Mouse (Mus musculus): ENCODE measurements at regions not wholly inside any gene's neighbourhood (a gene's known extent, or its start where the extent isn't known, plus 50 kb on each side); places are given as distances from the start of the nearest gene placed in this dataset.

- H3K4me1 ChIP-seq, result peaks cover 3% of the 10 kb centered on the region; the same call in 1 of the 2 replicates
- H3K4me2 ChIP-seq (replicated peaks), result no peak overlapping the region
- no peak overlapping the region for H3K9ac ChIP-seq
- H3K9me3 ChIP-seq, result no peaks in the 10 kb centered on the region
- H3K36me3 ChIP-seq, result no peaks in the 10 kb centered on the region
- no peak for ATAC-seq (ENCODE audit: low FRiP score, low read depth)
- H3K27ac ChIP-seq, result no peak overlapping the region
- no peak overlapping the region for H3K4me3 ChIP-seq
- no peaks in the 10 kb centered on the region for H3K27me3 ChIP-seq
- WGBS, result 71% methylated on average over 3 of the region's 3 CpGs
Observed at GRCm38 (mm10) chr2:106318695-106319266, 315.4 kb upstream of the Dnajc24 start.

- H3K27me3 ChIP-seq, result no peaks in the 10 kb centered on the region
- WGBS, result 74% methylated on average over 6 of the region's 6 CpGs
- no peaks in the 10 kb centered on the region for H3K4me1 ChIP-seq
- H3K4me2 ChIP-seq (replicated peaks), result no peak overlapping the region
- no peak overlapping the region for H3K9ac ChIP-seq
- ATAC-seq (ENCODE audit: low FRiP score, low read depth), result no peak
- no peak overlapping the region for H3K27ac ChIP-seq
- no peaks in the 10 kb centered on the region for H3K36me3 ChIP-seq
- H3K4me3 ChIP-seq, result no peak overlapping the region
- no peaks in the 10 kb centered on the region for H3K9me3 ChIP-seq
Observed at GRCm38 (mm10) chr2:106346781-106347180, 343.4 kb upstream of the Dnajc24 start.

- H3K9ac ChIP-seq, result no peak overlapping the region
- H3K27me3 ChIP-seq, result no peaks in the 10 kb centered on the region
- 77% methylated on average over 7 of the region's 7 CpGs for WGBS
- H3K4me2 ChIP-seq (replicated peaks), result no peak overlapping the region
- no peak overlapping the region for H3K27ac ChIP-seq
- no peaks in the 10 kb centered on the region for H3K9me3 ChIP-seq
- no peak overlapping the region for H3K4me3 ChIP-seq
- no peak for ATAC-seq (ENCODE audit: low FRiP score, low read depth)
- H3K4me1 ChIP-seq, result no peaks in the 10 kb centered on the region
- no peaks in the 10 kb centered on the region for H3K36me3 ChIP-seq
Observed at GRCm38 (mm10) chr2:106347249-106347648, 343.9 kb upstream of the Dnajc24 start.

DNA sequence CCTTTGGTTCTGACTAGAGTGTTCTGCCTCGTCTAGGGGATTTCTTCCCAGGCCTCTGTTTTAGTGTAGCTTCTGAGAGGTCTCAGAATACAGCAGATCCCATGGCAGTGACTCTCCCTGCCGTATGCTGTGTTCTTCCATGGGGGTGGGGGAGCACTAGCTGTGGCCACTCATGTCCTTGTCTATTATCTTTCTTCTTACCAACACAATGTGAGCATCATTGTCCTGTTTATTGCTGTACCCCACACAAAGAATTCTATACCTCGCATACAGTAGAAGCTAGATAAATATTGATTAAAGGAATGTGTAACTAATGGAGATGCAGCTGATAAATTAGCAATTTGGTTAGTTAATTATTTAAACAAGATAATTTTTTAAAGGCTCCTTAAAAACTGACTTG lies 337.5 kb upstream of the Mpped2 start:
- Histone ChIP-seq H3K9ac (no peak overlapping the region), H3K4me2 (replicated peaks) (no peak overlapping the region), H3K4me3 (no peak overlapping the region), H3K27ac (no peak overlapping the region), H3K36me3 (no peaks in the 10 kb centered on the region), H3K27me3 (no peaks in the 10 kb centered on the region), H3K9me3 (no peaks in the 10 kb centered on the region), H3K4me1 (peaks cover 18% of the 10 kb centered on the region)
- peak; percentile 55 for ATAC-seq (ENCODE audit: low FRiP score, low read depth)
- 71% methylated on average over 3 of the region's 3 CpGs for WGBS

GRCm38 (mm10) chr2:106355984-106356547 lies 337.0 kb upstream of the Mpped2 start:
- ATAC-seq (ENCODE audit: low FRiP score, low read depth), result peak; percentile 95

DNA sequence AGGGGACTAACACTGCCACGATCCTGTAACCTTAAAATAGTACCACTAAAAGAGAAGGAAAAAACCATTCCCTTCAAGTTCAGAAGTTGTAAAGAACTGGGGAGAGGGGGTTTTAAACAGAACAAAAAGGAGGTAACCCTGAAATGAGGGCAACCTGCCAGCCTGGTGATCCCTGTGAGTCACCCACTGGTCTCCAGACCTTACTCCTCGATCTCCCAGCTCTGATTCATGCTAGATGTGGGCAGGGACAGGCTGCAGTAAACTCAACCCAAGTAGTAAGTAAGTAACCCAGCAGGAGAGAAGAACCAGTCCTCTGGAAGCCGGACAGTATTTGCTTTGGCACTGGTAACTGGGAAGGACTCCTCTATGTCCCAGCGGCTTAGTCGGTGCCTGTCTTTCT lies 324.4 kb upstream of the Mpped2 start:
- Histone ChIP-seq H3K9ac (no peak overlapping the region), H3K4me2 (replicated peaks) (no peak overlapping the region), H3K4me3 (no peak overlapping the region), H3K27ac (no peak overlapping the region), H3K9me3 (no peaks in the 10 kb centered on the region), H3K27me3 (no peaks in the 10 kb centered on the region), H3K36me3 (no peaks in the 10 kb centered on the region), H3K4me1 (no peaks in the 10 kb centered on the region)
- WGBS, result 77% methylated on average over 5 of the region's 5 CpGs
- no peak for ATAC-seq (ENCODE audit: low FRiP score, low read depth)

More at GRCm38 (mm10) chr2:106355984-106356547, 337.0 kb upstream of the Mpped2 start:
- H3K4me1 ChIP-seq, result peaks cover 18% of the 10 kb centered on the region
- H3K4me2 ChIP-seq (replicated peaks), result no peak overlapping the region
- H3K9me3 ChIP-seq, result no peaks in the 10 kb centered on the region
- no peaks in the 10 kb centered on the region for H3K27me3 ChIP-seq
- 29% methylated on average over 5 of the region's 5 CpGs for WGBS
- no peaks in the 10 kb centered on the region for H3K36me3 ChIP-seq
- H3K9ac ChIP-seq, result no peak overlapping the region
- no peak overlapping the region for H3K4me3 ChIP-seq
- H3K27ac ChIP-seq, result no peak overlapping the region; the same call in 1 of the 2 replicates

- Histone ChIP-seq H3K27ac (no peak overlapping the region), H3K27me3 (no peaks in the 10 kb centered on the region), H3K4me2 (replicated peaks) (peak overlapping the region; percentile 16; the same call in 1 of the 2 replicates), H3K9me3 (no peaks in the 10 kb centered on the region), H3K4me1 (peaks cover 15% of the 10 kb centered on the region), H3K9ac (no peak overlapping the region), H3K36me3 (no peaks in the 10 kb centered on the region), H3K4me3 (no peak overlapping the region)
- ATAC-seq (ENCODE audit: low FRiP score, low read depth), result peak; percentile 64; the same call in 1 of the 2 replicates
- WGBS, result 46% methylated on average over 14 of the region's 14 CpGs
Observed at GRCm38 (mm10) chr2:106383415-106384285, 309.4 kb upstream of the Mpped2 start.

- no peak overlapping the region for H3K27ac ChIP-seq
- no peaks in the 10 kb centered on the region for H3K9me3 ChIP-seq
- no peaks in the 10 kb centered on the region for H3K36me3 ChIP-seq
- H3K9ac ChIP-seq, result no peak overlapping the region
- peaks cover 15% of the 10 kb centered on the region for H3K4me1 ChIP-seq
- no peak overlapping the region for H3K4me2 ChIP-seq (replicated peaks)
- no peak for ATAC-seq (ENCODE audit: low FRiP score, low read depth)
- H3K4me3 ChIP-seq, result no peak overlapping the region
- H3K27me3 ChIP-seq, result no peaks in the 10 kb centered on the region
- 80% methylated on average over 5 of the region's 5 CpGs for WGBS
Observed at GRCm38 (mm10) chr2:106384286-106384595, 308.8 kb upstream of the Mpped2 start.

GRCm38 (mm10) chr2:106384842-106385241 lies 308.2 kb upstream of the Mpped2 start:
- ATAC-seq (ENCODE audit: low FRiP score, low read depth), result no peak
- Histone ChIP-seq H3K4me1 (peaks cover 15% of the 10 kb centered on the region), H3K4me3 (no peak overlapping the region), H3K9ac (no peak overlapping the region), H3K4me2 (replicated peaks) (no peak overlapping the region), H3K27ac (no peak overlapping the region), H3K27me3 (no peaks in the 10 kb centered on the region), H3K36me3 (no peaks in the 10 kb centered on the region), H3K9me3 (no peaks in the 10 kb centered on the region)
- WGBS, result 72% methylated on average over 3 of the region's 3 CpGs

GRCm38 (mm10) chr2:106412158-106412557 lies 280.9 kb upstream of the Mpped2 start:
- no peaks in the 10 kb centered on the region; the same call in 1 of the 2 replicates for H3K4me1 ChIP-seq
- H3K36me3 ChIP-seq, result no peaks in the 10 kb centered on the region
- ATAC-seq (ENCODE audit: low FRiP score, low read depth), result no peak
- no peaks in the 10 kb centered on the region for H3K27me3 ChIP-seq
- H3K9me3 ChIP-seq, result no peaks in the 10 kb centered on the region
- H3K9ac ChIP-seq, result no peak overlapping the region
- H3K4me2 ChIP-seq (replicated peaks), result no peak overlapping the region
- WGBS, result 59% methylated on average over 6 of the region's 6 CpGs
- no peak overlapping the region for H3K27ac ChIP-seq
- no peak overlapping the region for H3K4me3 ChIP-seq

DNA sequence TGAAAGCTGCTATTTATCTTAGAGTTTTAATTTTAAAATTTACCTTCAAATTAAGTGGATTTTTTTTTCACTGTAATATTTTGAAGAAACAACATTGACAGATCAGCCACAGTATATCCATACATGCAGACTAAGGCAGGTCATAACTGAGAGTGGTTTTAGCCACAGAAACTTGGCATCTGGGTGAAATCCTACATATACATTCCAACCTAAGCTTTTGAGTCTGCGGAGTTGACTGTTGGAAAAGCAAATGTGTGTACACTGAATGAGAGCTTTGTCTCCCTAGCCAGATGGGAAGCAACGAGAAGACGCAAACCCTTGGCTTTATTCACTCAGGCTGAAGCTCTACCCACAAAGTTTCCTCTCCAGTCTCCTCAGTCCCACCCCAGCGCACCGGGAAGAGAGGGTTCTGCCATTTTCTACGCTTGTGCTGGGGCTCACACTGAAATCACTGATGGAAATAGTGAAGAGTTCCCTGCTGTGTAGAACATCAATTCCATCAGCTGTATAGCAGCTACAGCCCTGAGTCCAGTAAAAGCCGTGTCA lies 277.5 kb upstream of the Mpped2 start:
- 61% methylated on average over 7 of the region's 7 CpGs for WGBS
- H3K4me2 ChIP-seq (replicated peaks), result no peak overlapping the region
- ATAC-seq (ENCODE audit: low FRiP score, low read depth), result peak; percentile 48; the same call in 1 of the 2 replicates
- no peak overlapping the region for H3K9ac ChIP-seq
- no peaks in the 10 kb centered on the region for H3K9me3 ChIP-seq
- peak overlapping the region; percentile 6; the same call in 1 of the 2 replicates for H3K27ac ChIP-seq
- no peaks in the 10 kb centered on the region for H3K27me3 ChIP-seq
- no peak overlapping the region for H3K4me3 ChIP-seq
- no peaks in the 10 kb centered on the region; the same call in 1 of the 2 replicates for H3K4me1 ChIP-seq
- no peaks in the 10 kb centered on the region for H3K36me3 ChIP-seq

DNA sequence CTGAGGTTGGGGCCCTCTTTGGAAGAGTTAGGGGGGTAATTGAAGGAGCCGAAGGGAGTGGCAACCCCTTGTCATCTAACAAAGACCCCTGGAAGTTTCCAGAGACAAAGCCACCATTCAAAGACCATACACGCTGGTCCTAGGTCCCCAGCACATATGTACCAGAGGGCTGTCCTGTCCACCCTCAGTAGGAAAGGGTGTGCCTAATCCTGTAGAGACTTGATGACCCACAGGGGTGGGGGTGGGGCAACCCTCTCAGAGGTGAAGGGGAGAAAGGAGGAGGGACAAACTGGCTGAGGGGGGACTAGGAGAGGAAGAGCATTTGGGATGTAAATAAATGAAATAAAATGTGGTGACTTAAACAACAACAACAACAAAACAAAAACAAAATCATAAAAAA lies 274.9 kb upstream of the Mpped2 start:
- Histone ChIP-seq H3K4me2 (replicated peaks) (no peak overlapping the region), H3K4me3 (no peak overlapping the region), H3K27me3 (no peaks in the 10 kb centered on the region), H3K9me3 (no peaks in the 10 kb centered on the region), H3K4me1 (no peaks in the 10 kb centered on the region; the same call in 1 of the 2 replicates), H3K27ac (no peak overlapping the region), H3K9ac (no peak overlapping the region), H3K36me3 (no peaks in the 10 kb centered on the region)
- 92% methylated on average over 2 of the region's 2 CpGs for WGBS
- no peak for ATAC-seq (ENCODE audit: low FRiP score, low read depth)

All from limb, embryonic 13.5 days (tissue).